ENCODE assay signal across 14 mouse cellular contexts in genomic region chr2:129055741-129056140, GRCm38 (mm10). TPM values are rescaled to one million over a fixed set of nuclear protein-coding genes. Genes with fewer than 3 reads are reported as not detected.
"Had no signal": no experiment of that assay in that cellular context is flagged by ENCODE, and none has a peak within 500 bp of the region (broad histone marks: within the 10 kb centered on the region; RNA-seq: fewer than 3 reads in every experiment).

No protein-coding gene starts in this region.

- DNase-seq: lung, adult 18-20 months; lung, embryonic 14.5 days; lung, postnatal 10 days; lung, postnatal 4 days; midbrain, embryonic 14.5 days; retina, postnatal 1 day; right cerebral cortex, adult 18-20 months; right cerebral cortex, postnatal 25 days; right cerebral cortex, postnatal 4 days; spleen, adult 18-20 months; thymus, adult 18-20 months; thymus, postnatal 25 days; thymus, postnatal 4 days had no signal

RNA-seq across cellular contexts. Expression of gene Vinac1, which starts 7.8 kb away (rescaled TPM):
- total RNA-seq: megakaryocyte-erythroid progenitor cell, adult 5-6 weeks had no signal
